Mouse (Mus musculus) testis, adult 2 months (tissue): ENCODE results near the gene Olfr823.

ENCODE experiments used
- CTCF ChIP-seq: fragments of 200-500 bp; IDR thresholded peaks from 2 replicates; pipeline ENCODE4 v1.5.1; 2012; ENCODE audit warnings: low read depth, mild to moderate bottlenecking, inconsistent platforms, low read length, moderate library complexity; ENCODE audit not compliant: control insufficient read depth, insufficient read depth, insufficient replicate concordance
- POLR2A ChIP-seq: fragments of 200-500 bp; IDR thresholded peaks from 2 replicates; pipeline ENCODE4 v1.6.1; 2012; ENCODE audit warnings: low read depth, mild to moderate bottlenecking, inconsistent platforms, low read length, moderate library complexity; ENCODE audit not compliant: control insufficient read depth

DNA sequence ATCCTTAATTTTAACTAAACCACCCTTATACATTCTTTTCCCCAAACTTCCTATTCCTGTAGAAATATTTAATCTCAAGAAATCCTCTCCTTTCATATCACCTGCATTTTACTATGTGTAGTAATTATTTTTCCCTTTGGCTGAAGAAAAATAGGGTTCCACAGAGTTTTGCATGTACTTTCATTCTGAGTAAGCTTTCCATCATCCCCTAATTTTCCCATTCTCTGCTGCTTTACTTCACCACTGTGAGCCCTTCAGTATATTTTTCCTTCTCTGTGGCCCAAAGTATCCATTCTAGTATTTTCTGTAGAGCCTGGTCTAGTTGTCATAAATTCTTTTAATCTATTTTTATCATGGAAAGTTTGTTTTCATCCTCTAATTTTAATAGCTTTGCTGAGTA, 19.6 kb upstream of the Olfr823 start:
- TF ChIP-seq CTCF: no peak
- TF ChIP-seq POLR2A: no peak
